Mouse (Mus musculus): Measurements from ENCODE around the gene Tmed9. TPM values are rescaled to one million over a fixed set of nuclear protein-coding genes. Genes with fewer than 3 reads are reported as not detected.
A peak's percentile ranks its signal among the peaks of the same experiment; 100 is the strongest.
"Not testable (repeated sequence)": the region's sequence is repeated elsewhere in the genome, so short reads cannot be mapped to it uniquely, and the experiment has no call there.

Gene Tmed9
- total RNA-seq, 2 experiments from 2014 or later = 117 to 123 TPM

DNA sequence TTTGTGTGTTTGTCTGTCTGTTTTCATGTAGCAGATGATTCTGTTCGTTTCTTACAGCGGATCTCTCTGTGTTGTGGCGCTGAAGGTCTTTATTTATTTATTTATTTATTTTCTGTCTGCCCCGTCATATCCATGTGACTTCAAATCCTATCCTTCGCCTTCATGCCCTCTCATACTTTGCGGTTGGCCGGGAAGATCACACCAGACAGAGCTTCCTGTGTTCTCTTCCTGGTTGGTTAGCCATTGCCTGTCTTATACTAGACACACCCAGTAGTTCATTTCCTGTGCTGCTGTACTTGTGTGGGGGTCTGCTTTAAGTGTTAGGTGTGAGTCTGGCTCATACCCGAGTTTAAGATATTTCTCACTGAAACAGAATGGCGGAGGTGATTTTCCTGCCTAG lies 27.1 kb downstream of the Tmed9 start:
- intact Hi-C loops (cut with DNase I) = loop anchor here (2.0 kb wide), 1 partner anchor 34 kb away; the partner anchor contains the start of gene Ddx46
- DNase-seq (ENCODE audit: low spot score in 2 of 2) = no peak

DNA sequence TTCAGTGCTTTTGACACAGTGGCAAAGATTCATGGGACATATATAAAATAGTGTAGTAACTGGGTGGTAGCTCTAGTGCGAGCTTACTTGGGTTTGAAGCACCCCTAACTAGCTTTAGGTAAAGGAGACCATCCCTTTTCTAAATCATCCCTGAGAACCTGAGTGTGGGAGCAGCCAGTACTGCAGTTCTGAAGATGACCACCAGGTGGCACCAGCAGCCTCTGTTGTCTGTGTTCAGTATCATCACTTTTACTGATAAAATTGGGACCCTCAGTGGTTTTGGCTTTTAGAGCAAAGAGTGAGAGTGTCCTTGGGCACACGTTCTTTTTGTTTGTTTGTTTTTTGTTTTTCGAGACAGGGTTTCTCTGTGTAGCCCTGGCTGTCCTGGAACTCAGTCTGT lies 28.1 kb downstream of the Tmed9 start:
- intact Hi-C loops (cut with DNase I) = loop anchor here (2.0 kb wide), 1 partner anchor 33 kb away; the partner anchor contains the start of gene Ddx46
- peak; percentile 90 for DNase-seq (ENCODE audit: low spot score in 2 of 2)

DNA sequence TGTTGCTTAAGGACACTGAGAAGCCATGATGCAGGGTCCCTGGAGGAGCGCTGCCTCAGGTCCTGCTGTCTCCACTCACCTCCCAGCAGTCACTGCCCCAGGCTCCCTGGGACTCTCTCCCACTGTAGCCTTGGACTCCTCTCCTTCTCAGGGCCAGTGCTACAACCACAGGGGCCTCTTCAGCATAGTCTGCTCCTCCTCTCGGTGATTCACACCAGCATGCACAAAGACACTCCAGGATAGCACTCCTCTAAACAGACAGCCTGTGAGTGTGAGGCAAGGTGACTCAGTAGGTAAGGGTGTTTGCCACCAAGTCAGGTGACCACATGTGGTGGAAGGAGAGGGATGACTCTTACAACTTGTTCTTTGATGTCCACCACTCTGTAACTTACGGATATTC lies 31.1 kb downstream of the Tmed9 start:
- intact Hi-C loops (cut with DNase I) = no loop called here

GRCm38 (mm10) chr13:55606899-55607623 lies 33.5 kb downstream of the Tmed9 start:
- no peak for DNase-seq (ENCODE audit: low spot score in 2 of 2)

More for the DNA sequence above, 31.1 kb downstream of the Tmed9 start:
- no peak for DNase-seq (ENCODE audit: low spot score in 2 of 2)

DNA sequence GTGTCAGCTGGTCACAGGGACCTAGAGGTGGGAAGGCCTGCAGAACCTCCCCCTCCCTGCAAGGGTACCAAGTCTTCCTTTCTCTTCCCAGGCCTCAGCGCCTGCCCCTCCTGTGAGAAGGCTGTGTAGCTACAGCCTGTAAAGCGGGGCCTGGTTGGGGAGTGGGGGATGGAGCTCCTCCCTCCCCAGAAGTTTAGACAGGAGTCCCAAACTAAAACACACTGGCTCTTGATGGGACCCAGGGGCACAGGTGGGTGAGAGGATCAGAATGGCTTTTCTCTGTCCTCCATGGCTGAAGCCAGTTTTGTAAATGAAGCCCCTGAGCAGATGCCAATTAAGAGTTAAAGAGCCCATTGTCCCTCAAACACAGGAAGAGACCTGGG lies 34.1 kb downstream of the Tmed9 start:
- DNase-seq (ENCODE audit: low spot score in 2 of 2) = no peak
- intact Hi-C loops (cut with DNase I) = no loop called here

More at GRCm38 (mm10) chr13:55606899-55607623, 33.5 kb downstream of the Tmed9 start:
- intact Hi-C loops (cut with DNase I) = no loop called here

DNA sequence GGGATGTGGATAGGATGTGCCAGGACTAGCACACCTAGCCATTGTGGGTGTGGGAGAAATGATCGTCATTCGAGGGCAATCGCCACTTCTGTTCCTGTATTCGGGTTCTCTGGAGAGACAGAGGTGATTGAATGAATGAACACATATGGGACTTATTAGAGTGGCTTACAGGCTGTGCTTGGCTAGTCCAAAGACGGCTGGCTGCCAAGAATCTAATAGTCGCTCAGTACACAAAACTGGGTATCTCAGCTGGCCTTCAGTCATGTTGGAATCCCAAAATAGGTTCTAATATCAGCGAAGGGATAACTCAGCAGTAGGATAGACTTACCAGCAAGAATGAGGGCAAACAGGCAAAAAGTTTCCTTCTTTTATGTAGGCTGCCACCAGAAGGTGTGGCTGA lies 38.5 kb downstream of the Tmed9 start:
- intact Hi-C loops (cut with DNase I) = no loop called here
- no peak for DNase-seq (ENCODE audit: low spot score in 2 of 2)

GRCm38 (mm10) chr13:55613471-55613870 lies 39.9 kb downstream of the Tmed9 start:
- no peak for DNase-seq (ENCODE audit: low spot score in 2 of 2)
- intact Hi-C loops (cut with DNase I) = no loop called here

DNA sequence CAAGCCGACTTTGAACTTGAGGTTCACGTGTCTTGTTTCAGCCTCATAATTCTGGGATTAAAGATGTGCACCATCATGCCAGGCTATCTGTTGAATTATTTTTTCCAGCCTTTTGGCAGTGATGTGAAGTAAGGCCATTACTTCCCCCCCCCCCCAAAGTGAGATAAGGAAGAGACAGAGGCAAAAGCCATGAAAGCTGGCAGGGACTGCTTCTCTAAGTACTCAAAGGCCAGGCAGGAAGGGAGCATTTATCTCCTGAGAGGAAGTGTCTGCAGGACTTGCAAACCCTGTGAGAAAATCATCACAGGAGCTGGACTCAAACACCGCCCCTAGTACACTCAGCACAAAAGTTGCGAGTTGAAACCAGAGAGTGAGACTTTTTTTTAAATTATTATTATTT lies 45.8 kb downstream of the Tmed9 start:
- intact Hi-C loops (cut with DNase I) = no loop called here
- DNase-seq (ENCODE audit: low spot score in 2 of 2) = no peak

GRCm38 (mm10) chr13:55620275-55620674 lies 46.7 kb downstream of the Tmed9 start:
- no peak for DNase-seq (ENCODE audit: low spot score in 2 of 2)
- intact Hi-C loops (cut with DNase I) = no loop called here

DNA sequence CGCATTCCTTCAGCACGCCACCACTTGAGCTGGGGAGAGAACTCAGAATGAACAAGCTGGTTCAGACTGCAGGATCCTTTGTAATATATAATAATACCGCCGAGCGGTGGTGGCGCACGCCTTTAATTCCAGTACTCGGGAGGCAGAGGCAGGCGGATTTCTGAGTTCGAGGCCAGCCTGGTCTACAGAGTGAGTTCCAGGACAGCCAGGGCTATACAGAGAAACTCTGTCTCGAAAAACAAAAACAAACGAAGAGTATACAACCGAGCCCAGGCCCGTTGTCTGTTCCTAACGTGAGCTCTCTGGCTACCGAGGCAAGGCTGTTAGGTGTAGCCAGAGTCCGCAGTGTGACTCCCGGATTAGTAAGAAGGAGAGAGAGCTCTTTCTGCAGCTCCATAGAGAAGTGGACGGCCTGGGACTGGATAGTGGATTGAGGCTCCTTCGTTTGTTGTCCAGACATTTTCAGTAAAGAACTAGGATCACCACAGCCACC lies 48.7 kb downstream of the Tmed9 start:
- intact Hi-C loops (cut with DNase I) = not testable (repeated sequence)
- peak in 1 of 2 experiments; percentile 53 for DNase-seq (ENCODE audit: low spot score in 2 of 2)

GRCm38 (mm10) chr13:55622649-55623541 lies 49.4 kb downstream of the Tmed9 start, which contains the start of gene Caml:
Caml (plus strand) TSS chr13:55623005.
- DNase-seq (ENCODE audit: low spot score in 2 of 2) = peak; percentile 84 to 86
- intact Hi-C loops (cut with DNase I) = no loop called here

DNA sequence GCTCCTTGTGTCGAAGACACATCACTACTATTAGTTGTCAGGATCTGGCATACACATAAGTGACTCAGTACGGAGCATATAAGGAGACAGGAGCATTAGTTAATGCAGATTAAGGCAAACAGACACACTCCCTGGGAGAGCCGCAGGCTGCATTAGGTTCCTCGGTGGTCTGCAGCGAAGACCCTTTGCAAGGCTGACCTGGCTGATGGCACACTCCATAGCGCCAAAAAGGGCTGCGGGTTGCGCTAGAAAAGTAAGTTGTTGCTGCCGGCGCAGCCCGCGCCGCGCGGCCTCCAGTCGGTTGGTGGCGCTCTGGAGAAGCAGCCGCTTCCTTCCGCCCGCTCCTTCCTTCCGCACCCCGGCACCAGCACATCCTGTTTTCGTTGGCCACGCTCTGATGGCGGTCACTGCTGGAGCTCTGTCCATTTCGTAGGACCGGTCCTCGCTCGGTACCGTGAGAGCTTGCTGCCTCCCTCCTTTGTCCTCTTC lies 61.2 kb downstream of the Tmed9 start, which contains the start of gene Ddx46:
Gene Ddx46 (plus strand): TSS at position 389 of the 489 bp plus-strand sequence.
- intact Hi-C loops (cut with DNase I) = loop anchor here (2.0 kb wide), 1 partner anchor 34 kb away; no protein-coding TSS in a partner anchor

GRCm38 (mm10) chr13:55635146-55635571 lies 61.6 kb downstream of the Tmed9 start:
- DNase-seq (ENCODE audit: low spot score in 2 of 2) = no peak
- intact Hi-C loops (cut with DNase I) = loop anchor here (2.0 kb wide), 1 partner anchor 34 kb away; no protein-coding TSS in a partner anchor

More for the DNA sequence above, 61.2 kb downstream of the Tmed9 start, which contains the start of gene Ddx46:
- peak; percentile 86 to 92 for DNase-seq (ENCODE audit: low spot score in 2 of 2)

DNA sequence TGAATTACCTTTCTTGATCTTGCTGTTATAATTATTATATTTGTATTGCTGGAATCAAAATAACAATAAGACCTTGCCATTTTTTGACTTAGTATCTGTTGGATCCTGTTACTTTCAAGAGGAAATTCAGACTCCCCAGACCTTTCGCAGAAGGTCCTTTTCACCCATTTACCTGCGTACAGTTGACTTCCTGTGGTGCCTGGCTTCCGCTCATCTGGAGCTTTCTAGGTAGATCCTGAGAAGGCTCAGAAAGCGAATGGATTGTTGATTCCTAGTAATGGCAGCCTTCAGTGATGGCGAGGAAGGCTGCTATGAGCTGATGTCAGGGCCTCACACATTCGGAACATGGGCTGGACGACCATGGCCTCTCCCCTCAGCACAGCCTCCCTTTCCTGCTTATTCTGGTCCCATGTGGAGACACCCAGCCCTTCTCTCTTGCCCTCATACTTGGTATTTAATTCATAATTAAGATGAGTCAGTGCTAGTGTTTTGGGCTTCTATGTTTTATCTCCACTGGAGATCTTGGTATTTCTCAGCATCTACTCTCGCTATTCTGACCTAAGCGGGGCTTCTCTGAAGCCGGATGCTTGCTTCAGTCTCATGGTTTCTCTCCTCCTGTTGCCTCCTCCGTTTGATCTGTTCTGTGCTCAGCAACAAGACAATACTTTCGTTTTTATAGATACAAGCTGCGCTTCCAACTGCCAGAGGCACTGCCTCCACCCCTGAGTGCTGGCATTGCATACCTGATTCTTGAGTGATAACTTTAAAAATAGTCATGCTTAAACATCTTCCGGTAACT lies 62.9 kb downstream of the Tmed9 start:
- DNase-seq (ENCODE audit: low spot score in 2 of 2) = no peak
- intact Hi-C loops (cut with DNase I) = no loop called here

GRCm38 (mm10) chr13:55640480-55640879 lies 66.9 kb downstream of the Tmed9 start:
- peak; percentile 82 to 83 for DNase-seq (ENCODE audit: low spot score in 2 of 2)
- intact Hi-C loops (cut with DNase I) = not testable (repeated sequence)

GRCm38 (mm10) chr13:55644525-55644924 lies 71.0 kb downstream of the Tmed9 start:
- intact Hi-C loops (cut with DNase I) = no loop called here
- peak; percentile 22 to 42 for DNase-seq (ENCODE audit: low spot score in 2 of 2)

Measured in left cerebral cortex, postnatal 14 days (tissue).